Mouse (Mus musculus): ENCODE measurements around the gene Ap2s1. TPM values are rescaled to one million over a fixed set of nuclear protein-coding genes. Genes with fewer than 3 reads are reported as not detected.

Gene Ap2s1
- polyA plus RNA-seq, 1 experiment from 2014 or later, result 262 TPM

GRCm38 (mm10) chr7:16745373-16745772, 7.2 kb downstream of the Ap2s1 start:
- ATAC-seq (replicated peaks; ENCODE audit: low FRiP score, low read depth) (no peak), DNase-seq (ENCODE audit: low spot score) (no peak)
- TF ChIP-seq CTCF (IDR thresholded peaks at IDR 0.05; ENCODE audit: low read depth), result no peak
- 91% methylated on average over 4 of the region's 4 CpGs for WGBS
- Histone ChIP-seq H3K9ac (ENCODE audit: low read depth, low read length) (no peak overlapping the region), H3K27ac (no peak overlapping the region), H3K4me2 (ENCODE audit: low read length) (no peak overlapping the region), H3K4me1 (replicated peaks; ENCODE audit: insufficient read depth, low read length) (no peaks in the 10 kb centered on the region), H3K36me3 (ENCODE audit: insufficient read depth, low read length) (peaks cover 44% of the 10 kb centered on the region; the same call in 1 of the 2 replicates), H3K27me3 (ENCODE audit: insufficient read depth, low read length) (no peaks in the 10 kb centered on the region), H3K9me3 (replicated peaks; ENCODE audit: low read length) (no peaks in the 10 kb centered on the region), H3K4me3 (replicated peaks; ENCODE audit: low read depth, low read length) (no peak overlapping the region)

DNA sequence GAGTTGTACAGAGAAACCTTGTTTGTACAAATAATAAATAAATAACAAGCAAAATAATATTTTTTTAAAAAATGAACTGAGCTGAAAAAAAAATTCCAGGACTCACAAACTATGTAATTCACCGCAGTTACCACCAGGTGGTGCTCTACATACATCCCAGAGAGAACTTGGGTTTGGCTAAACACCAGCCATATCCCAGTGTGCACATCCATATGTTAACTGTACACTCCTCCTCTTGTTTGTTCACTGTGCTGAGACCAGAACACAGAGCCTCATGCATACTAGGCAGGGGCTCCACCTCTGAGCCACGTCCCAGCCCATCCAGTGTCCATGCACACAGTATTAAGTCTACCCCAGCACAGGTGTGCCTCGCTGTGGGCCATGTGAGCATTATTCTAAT, 7.9 kb downstream of the Ap2s1 start:
- no peaks in the 10 kb centered on the region for H3K9me3 ChIP-seq (replicated peaks; ENCODE audit: low read length)
- no peak overlapping the region for H3K4me3 ChIP-seq (replicated peaks; ENCODE audit: low read depth, low read length)
- H3K36me3 ChIP-seq (ENCODE audit: insufficient read depth, low read length), result peaks cover 44% of the 10 kb centered on the region; the same call in 1 of the 2 replicates
- H3K27ac ChIP-seq, result no peak overlapping the region
- H3K4me2 ChIP-seq (ENCODE audit: low read length), result no peak overlapping the region
- peak; percentile 81 for DNase-seq (ENCODE audit: low spot score)
- no peak overlapping the region for H3K9ac ChIP-seq (ENCODE audit: low read depth, low read length)
- TF ChIP-seq CTCF (IDR thresholded peaks at IDR 0.05; ENCODE audit: low read depth), result peak; percentile 87
- H3K4me1 ChIP-seq (replicated peaks; ENCODE audit: insufficient read depth, low read length), result no peaks in the 10 kb centered on the region
- no peaks in the 10 kb centered on the region for H3K27me3 ChIP-seq (ENCODE audit: insufficient read depth, low read length)
- WGBS, result 58% methylated on average over 3 of the region's 3 CpGs
- peak; percentile 55; the same call in 1 of the 2 replicates for ATAC-seq (replicated peaks; ENCODE audit: low FRiP score, low read depth)

DNA sequence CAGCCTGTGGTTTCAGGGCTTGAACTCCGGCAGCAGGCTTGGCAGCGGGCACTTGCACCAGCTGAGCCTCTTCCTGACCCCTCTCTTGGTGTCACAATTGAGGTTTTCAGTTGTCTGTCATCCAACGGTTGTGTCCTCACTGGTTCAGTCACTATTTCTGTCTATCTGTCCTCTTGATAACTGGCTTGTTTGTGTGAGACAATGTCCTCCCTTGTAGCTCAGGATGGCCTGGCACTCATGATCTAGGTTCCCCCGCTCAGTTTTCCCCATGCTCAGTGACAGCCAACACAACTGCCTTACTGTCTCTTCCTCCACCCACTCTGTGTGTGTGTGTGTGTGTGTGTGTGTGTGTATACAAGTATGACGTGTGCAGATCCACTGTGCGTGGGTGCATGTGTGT, 9.4 kb downstream of the Ap2s1 start:
- Histone ChIP-seq H3K36me3 (ENCODE audit: insufficient read depth, low read length) (peaks cover 44% of the 10 kb centered on the region; the same call in 1 of the 2 replicates), H3K4me3 (replicated peaks; ENCODE audit: low read depth, low read length) (no peak overlapping the region), H3K4me2 (ENCODE audit: low read length) (no peak overlapping the region), H3K27me3 (ENCODE audit: insufficient read depth, low read length) (no peaks in the 10 kb centered on the region), H3K27ac (no peak overlapping the region), H3K4me1 (replicated peaks; ENCODE audit: insufficient read depth, low read length) (no peaks in the 10 kb centered on the region), H3K9ac (ENCODE audit: low read depth, low read length) (no peak overlapping the region), H3K9me3 (replicated peaks; ENCODE audit: low read length) (no peaks in the 10 kb centered on the region)
- ATAC-seq (replicated peaks; ENCODE audit: low FRiP score, low read depth), result no peak
- WGBS, result 92% methylated on average over 6 of the region's 6 CpGs
- no peak for TF ChIP-seq CTCF (IDR thresholded peaks at IDR 0.05; ENCODE audit: low read depth)
- DNase-seq (ENCODE audit: low spot score), result no peak

- no peaks in the 10 kb centered on the region for H3K4me1 ChIP-seq (replicated peaks; ENCODE audit: insufficient read depth, low read length)
- ATAC-seq (replicated peaks; ENCODE audit: low FRiP score, low read depth) (no peak), DNase-seq (ENCODE audit: low spot score) (no peak)
- no peaks in the 10 kb centered on the region for H3K27me3 ChIP-seq (ENCODE audit: insufficient read depth, low read length)
- H3K27ac ChIP-seq, result no peak overlapping the region
- H3K4me2 ChIP-seq (ENCODE audit: low read length), result no peak overlapping the region
- H3K9ac ChIP-seq (ENCODE audit: low read depth, low read length), result no peak overlapping the region
- peaks cover 24% of the 10 kb centered on the region; the same call in 1 of the 2 replicates for H3K36me3 ChIP-seq (ENCODE audit: insufficient read depth, low read length)
- H3K9me3 ChIP-seq (replicated peaks; ENCODE audit: low read length), result no peaks in the 10 kb centered on the region
- no peak for TF ChIP-seq CTCF (IDR thresholded peaks at IDR 0.05; ENCODE audit: low read depth)
- no peak overlapping the region for H3K4me3 ChIP-seq (replicated peaks; ENCODE audit: low read depth, low read length)
- 84% methylated on average over 12 of the region's 12 CpGs for WGBS
Measured at GRCm38 (mm10) chr7:16752016-16752415, 13.8 kb downstream of the Ap2s1 start.

GRCm38 (mm10) chr7:16755362-16756017, 17.3 kb downstream of the Ap2s1 start:
- Histone ChIP-seq H3K27ac (no peak overlapping the region), H3K4me3 (replicated peaks; ENCODE audit: low read depth, low read length) (no peak overlapping the region), H3K27me3 (ENCODE audit: insufficient read depth, low read length) (no peaks in the 10 kb centered on the region), H3K9me3 (replicated peaks; ENCODE audit: low read length) (no peaks in the 10 kb centered on the region), H3K4me2 (ENCODE audit: low read length) (no peak overlapping the region), H3K4me1 (replicated peaks; ENCODE audit: insufficient read depth, low read length) (no peaks in the 10 kb centered on the region), H3K36me3 (ENCODE audit: insufficient read depth, low read length) (no peaks in the 10 kb centered on the region), H3K9ac (ENCODE audit: low read depth, low read length) (no peak overlapping the region)
- no peak for TF ChIP-seq CTCF (IDR thresholded peaks at IDR 0.05; ENCODE audit: low read depth)
- DNase-seq (ENCODE audit: low spot score) (no peak), ATAC-seq (replicated peaks; ENCODE audit: low FRiP score, low read depth) (no peak)
- 68% methylated on average over 17 of the region's 17 CpGs for WGBS

DNA sequence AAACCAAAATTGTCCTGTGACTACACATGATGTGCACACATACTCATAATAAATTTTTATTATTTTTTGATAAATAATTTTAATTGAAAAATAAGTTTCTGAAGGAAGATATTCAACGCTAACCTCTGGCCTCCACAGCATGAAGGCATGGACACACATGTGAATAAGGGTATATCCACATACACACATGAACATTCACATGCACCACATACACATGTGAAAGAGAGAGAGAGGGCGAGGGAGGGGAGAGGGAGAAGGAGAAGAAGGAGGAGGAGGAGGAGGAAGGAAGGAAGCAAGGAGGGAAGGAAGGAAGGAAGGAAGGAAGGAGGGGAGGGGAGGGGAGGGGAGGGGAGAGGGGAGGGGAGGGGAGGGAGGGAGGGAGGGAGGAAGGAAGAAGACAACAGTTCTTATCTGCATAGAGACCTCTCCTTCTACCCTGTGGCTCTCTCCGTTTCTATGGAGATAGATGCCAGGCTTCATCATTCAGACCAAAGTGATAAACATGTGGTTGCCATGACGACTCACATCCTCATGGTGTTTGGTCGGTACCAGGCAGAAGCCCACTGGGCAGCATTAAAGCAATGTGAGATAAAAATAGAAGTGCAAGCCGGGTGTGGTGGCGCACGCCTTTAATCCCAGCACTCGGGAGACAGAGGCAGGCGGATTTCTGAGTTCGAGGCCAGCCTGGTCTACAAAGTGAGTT, 20.8 kb downstream of the Ap2s1 start:
- Histone ChIP-seq H3K36me3 (ENCODE audit: insufficient read depth, low read length) (no peaks in the 10 kb centered on the region), H3K4me3 (replicated peaks; ENCODE audit: low read depth, low read length) (no peak overlapping the region), H3K27me3 (ENCODE audit: insufficient read depth, low read length) (no peaks in the 10 kb centered on the region), H3K4me1 (replicated peaks; ENCODE audit: insufficient read depth, low read length) (no peaks in the 10 kb centered on the region), H3K9ac (ENCODE audit: low read depth, low read length) (no peak overlapping the region), H3K27ac (no peak overlapping the region), H3K9me3 (replicated peaks; ENCODE audit: low read length) (no peaks in the 10 kb centered on the region), H3K4me2 (ENCODE audit: low read length) (no peak overlapping the region)
- DNase-seq (ENCODE audit: low spot score), result no peak
- WGBS, result 80% methylated on average over 10 of the region's 11 CpGs
- no peak for ATAC-seq (replicated peaks; ENCODE audit: low FRiP score, low read depth)
- no peak for TF ChIP-seq CTCF (IDR thresholded peaks at IDR 0.05; ENCODE audit: low read depth)

Data from kidney, postnatal 0 days (tissue).